Mouse (Mus musculus) midbrain, embryonic 12.5 days (tissue): Measurements from ENCODE around the gene Slc25a41. TPM values are rescaled to one million over a fixed set of nuclear protein-coding genes. Genes with fewer than 3 reads are reported as not detected.

Source experiments
- ATAC-seq: fragments of 200-750 bp; cut with Nextera tagmentation; 2 replicates; pipeline ENCODE4 v1.8.0; 2017; ENCODE audit warnings: low read depth, moderate TSS enrichment, moderate library complexity; ENCODE audit not compliant: low FRiP score
- H3K27ac ChIP-seq: fragments of 300-500 bp; sonication (generic); replicated peaks from 2 replicates; pipeline ENCODE4 v1.5.1; 2016; ENCODE audit warnings: mild to moderate bottlenecking
- H3K27me3 ChIP-seq: fragments of 300-500 bp; sonication (generic); 2 replicates; pipeline ENCODE4 v1.6.1; 2016; ENCODE audit warnings: mild to moderate bottlenecking
- H3K36me3 ChIP-seq: fragments of 300-500 bp; sonication (generic); 2 replicates; pipeline ENCODE4 v1.6.1; 2016
- H3K4me1 ChIP-seq: fragments of 300-500 bp; sonication (generic); 2 replicates; pipeline ENCODE4 v1.6.1; 2016
- H3K4me2 ChIP-seq: fragments of 300-500 bp; sonication (generic); replicated peaks from 2 replicates; pipeline ENCODE4 v1.6.1; 2016; ENCODE audit warnings: mild to moderate bottlenecking, moderate library complexity
- H3K4me3 ChIP-seq: fragments of 300-500 bp; sonication (generic); 2 replicates; pipeline ENCODE4 v1.5.1; 2016; ENCODE audit warnings: mild to moderate bottlenecking
- H3K9ac ChIP-seq: fragments of 300-500 bp; sonication (generic); replicated peaks from 2 replicates; pipeline ENCODE4 v1.6.1; 2016; ENCODE audit warnings: mild to moderate bottlenecking, moderate library complexity
- H3K9me3 ChIP-seq: fragments of 300-500 bp; sonication (generic); 2 replicates; pipeline ENCODE4 v1.6.1; 2016; ENCODE audit warnings: mild to moderate bottlenecking
- WGBS: fragments of 180-500 bp; shearing (Covaris S2); methylation state at CpG from one replicate; pipeline ENCODE4 v1.1.7; 2016; 5-methylcytosine and 5-hydroxymethylcytosine counted together
- polyA plus RNA-seq: library from polyadenylated mRNA; unstranded; fragments of >200 nt; fragmentation: Nextera tagmentation; extraction: Ambion mirVana; gene quantifications from 2 replicates; pipeline ENCODE4 v1.2.1, GENCODE M21; 2016

Gene Slc25a41
- polyA plus RNA-seq, 1 experiment from 2014 or later = 0.19 TPM

DNA sequence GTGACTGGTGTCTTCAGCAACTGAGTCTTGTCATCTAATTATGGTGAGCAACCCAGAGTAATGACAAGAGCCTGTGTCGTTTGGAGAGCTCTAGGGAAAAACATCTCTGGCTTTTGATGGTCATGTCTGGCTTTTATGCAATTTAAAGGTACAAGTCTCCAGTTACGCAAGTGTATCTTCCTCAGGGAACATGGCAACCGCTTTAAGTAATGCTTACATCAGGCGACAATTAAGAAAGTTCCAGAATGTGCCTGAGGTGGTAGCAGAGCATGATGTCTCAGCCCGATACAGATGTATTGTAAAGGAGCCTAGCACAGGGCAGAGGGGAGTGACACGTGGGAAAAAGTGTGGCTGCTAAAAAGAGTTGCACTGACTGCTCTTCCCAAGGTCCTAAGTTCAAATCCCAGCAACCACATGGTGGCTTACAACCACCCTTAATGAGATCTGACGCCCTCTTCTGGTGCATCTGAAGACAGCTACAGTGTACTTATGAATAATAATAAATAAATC is 52.5 kb downstream of the Slc25a41 start:
- 78% methylated on average over 7 of the region's 7 CpGs for WGBS
- H3K4me2 ChIP-seq = peak overlapping the region; percentile 77
- peaks cover 7% of the 10 kb centered on the region for H3K4me1 ChIP-seq
- H3K4me3 ChIP-seq = peak overlapping the region; percentile 70
- no peaks in the 10 kb centered on the region for H3K9me3 ChIP-seq
- ATAC-seq = no peak
- peaks cover 22% of the 10 kb centered on the region for H3K36me3 ChIP-seq
- peak overlapping the region; percentile 87; the same call in 1 of the 2 replicates for H3K9ac ChIP-seq
- H3K27ac ChIP-seq = peak overlapping the region; percentile 67; the same call in 1 of the 2 replicates
- H3K27me3 ChIP-seq = no peaks in the 10 kb centered on the region

GRCm38 (mm10) chr17:56988441-56988840 is 53.0 kb downstream of the Slc25a41 start:
- peaks cover 7% of the 10 kb centered on the region for H3K4me1 ChIP-seq
- H3K36me3 ChIP-seq = peaks cover 17% of the 10 kb centered on the region
- no peak overlapping the region for H3K27ac ChIP-seq
- H3K4me2 ChIP-seq = no peak overlapping the region
- no peak overlapping the region for H3K4me3 ChIP-seq
- no peak overlapping the region for H3K9ac ChIP-seq
- no peaks in the 10 kb centered on the region for H3K9me3 ChIP-seq
- 94% methylated on average over 7 of the region's 7 CpGs for WGBS
- no peaks in the 10 kb centered on the region for H3K27me3 ChIP-seq
- ATAC-seq = no peak

GRCm38 (mm10) chr17:56986105-56986805 is 55.2 kb downstream of the Slc25a41 start:
- Histone ChIP-seq H3K4me2 (no peak overlapping the region), H3K9ac (no peak overlapping the region), H3K4me1 (peaks cover 6% of the 10 kb centered on the region), H3K36me3 (no peaks in the 10 kb centered on the region), H3K4me3 (no peak overlapping the region), H3K9me3 (no peaks in the 10 kb centered on the region), H3K27ac (no peak overlapping the region), H3K27me3 (no peaks in the 10 kb centered on the region)
- no peak for ATAC-seq
- 93% methylated on average over 3 of the region's 3 CpGs for WGBS

GRCm38 (mm10) chr17:56985656-56986055 is 55.8 kb downstream of the Slc25a41 start:
- H3K36me3 ChIP-seq = no peaks in the 10 kb centered on the region
- H3K9ac ChIP-seq = no peak overlapping the region
- no peak for ATAC-seq
- H3K27me3 ChIP-seq = no peaks in the 10 kb centered on the region
- no peak overlapping the region for H3K27ac ChIP-seq
- peaks cover under 1% of the 10 kb centered on the region; the same call in 1 of the 2 replicates for H3K4me1 ChIP-seq
- WGBS = 84% methylated on average over 3 of the region's 3 CpGs
- H3K4me3 ChIP-seq = no peak overlapping the region
- H3K9me3 ChIP-seq = no peaks in the 10 kb centered on the region
- no peak overlapping the region for H3K4me2 ChIP-seq

GRCm38 (mm10) chr17:56984886-56985285 is 56.6 kb downstream of the Slc25a41 start:
- H3K4me1 ChIP-seq = no peaks in the 10 kb centered on the region
- no peak overlapping the region for H3K27ac ChIP-seq
- H3K9ac ChIP-seq = no peak overlapping the region
- H3K36me3 ChIP-seq = no peaks in the 10 kb centered on the region
- no peak overlapping the region for H3K4me3 ChIP-seq
- no peaks in the 10 kb centered on the region for H3K9me3 ChIP-seq
- H3K4me2 ChIP-seq = no peak overlapping the region
- H3K27me3 ChIP-seq = no peaks in the 10 kb centered on the region
- ATAC-seq = no peak
- WGBS = 83% methylated on average over 9 of the region's 9 CpGs

Other genes with a start within 250 kb of the Slc25a41 start
- gene Rfx2, start 210.6 kb downstream of the Slc25a41 start, polyA plus RNA-seq = 6.3 and 8.2 TPM in 2 replicates
- not detected in 2 replicates for gene Acsbg2, start 167.2 kb downstream of the Slc25a41 start, polyA plus RNA-seq
- 0.50 and 0.63 TPM in 2 replicates for gene 1700061G19Rik, start 166.2 kb downstream of the Slc25a41 start, polyA plus RNA-seq
- gene Mllt1, start 106.2 kb downstream of the Slc25a41 start, polyA plus RNA-seq = 102 and 104 TPM in 2 replicates
- gene Acer1, start 59.5 kb downstream of the Slc25a41 start, polyA plus RNA-seq = not detected in 2 replicates
- gene Clpp, start 51.3 kb downstream of the Slc25a41 start, polyA plus RNA-seq = 130 and 137 TPM in 2 replicates
- gene Alkbh7, start 44.3 kb downstream of the Slc25a41 start, polyA plus RNA-seq = 31.2 and 33.7 TPM in 2 replicates
- 0.87 TPM in 1 of 2 replicates, not detected in the other for gene Pspn, start 41.6 kb downstream of the Slc25a41 start, polyA plus RNA-seq
- 68.6 and 72.9 TPM in 2 replicates for gene Gtf2f1, start 30.4 kb downstream of the Slc25a41 start, polyA plus RNA-seq
- gene Gm17949, start 30.2 kb downstream of the Slc25a41 start, polyA plus RNA-seq = 0.34 and 0.72 TPM in 2 replicates
- gene Khsrp, start 10.1 kb downstream of the Slc25a41 start, polyA plus RNA-seq = 62.7 and 85.4 TPM in 2 replicates
- gene Crb3, start 17.5 kb upstream of the Slc25a41 start, polyA plus RNA-seq = 0.31 and 1.5 TPM in 2 replicates
- gene Slc25a23, start 18.2 kb upstream of the Slc25a41 start, polyA plus RNA-seq = 19.0 and 22.3 TPM in 2 replicates
- gene Dennd1c, start 36.9 kb upstream of the Slc25a41 start, polyA plus RNA-seq = 2.4 and 3.3 TPM in 2 replicates
- 189 and 205 TPM in 2 replicates for gene Tubb4a, start 46.1 kb upstream of the Slc25a41 start, polyA plus RNA-seq
- 6.9 and 7.8 TPM in 2 replicates for gene Tnfsf9, start 63.7 kb upstream of the Slc25a41 start, polyA plus RNA-seq
- gene Cd70, start 108.1 kb upstream of the Slc25a41 start, polyA plus RNA-seq = 0.29 and 0.38 TPM in 2 replicates
- 0.09 TPM in 1 of 2 replicates, not detected in the other for gene Tnfsf14, start 152.5 kb upstream of the Slc25a41 start, polyA plus RNA-seq
- gene C3, start 186.5 kb upstream of the Slc25a41 start, polyA plus RNA-seq = 0.50 and 0.64 TPM in 2 replicates
- gene Gpr108, start 206.8 kb upstream of the Slc25a41 start, polyA plus RNA-seq = 23.3 and 24.5 TPM in 2 replicates
- gene Trip10, start 207.8 kb upstream of the Slc25a41 start, polyA plus RNA-seq = 23.5 and 26.6 TPM in 2 replicates
- gene Vav1, start 237.4 kb upstream of the Slc25a41 start, polyA plus RNA-seq = 2.0 and 2.1 TPM in 2 replicates